Mouse (Mus musculus) layer of hippocampus, adult 8-10 months (tissue): Measurements from ENCODE around the gene Prickle3. TPM values are rescaled to one million over a fixed set of nuclear protein-coding genes. Genes with fewer than 3 reads are reported as not detected.
"Not testable (repeated sequence)": the region's sequence is repeated elsewhere in the genome, so short reads cannot be mapped to it uniquely, and the experiment has no call there.

Source experiments
- DNase-seq, 2 experiments: peaks; one replicate each; pipeline ENCODE4 v3.0.0; 2022; ENCODE audit warnings: low spot score in 2 of 2
- total RNA-seq, 4 experiments: library from RNA; stranded (reverse); gene quantifications; 2 replicates each; pipeline ENCODE4 v1.2.4; 2022

The Prickle3 gene
- total RNA-seq, 4 experiments from 2014 or later, result 0.70 to 2.3 (median 1.9) TPM

GRCm38 (mm10) chrX:7670921-7671623, 14.0 kb downstream of the Prickle3 start, which contains the start of gene Plp2:
Gene Plp2 (minus strand): TSS chrX:7671390.
- DNase-seq, result no peak

- DNase-seq, result no peak
These were observed 15.7 kb downstream of the Prickle3 start for GRCm38 (mm10) chrX:7672739-7673138.

GRCm38 (mm10) chrX:7673578-7674281, 16.7 kb downstream of the Prickle3 start:
- DNase-seq, result no peak

GRCm38 (mm10) chrX:7674284-7675000, 17.4 kb downstream of the Prickle3 start:
- DNase-seq, result no peak

- DNase-seq, result no peak
These were observed 17.9 kb downstream of the Prickle3 start for GRCm38 (mm10) chrX:7675001-7675380.

GRCm38 (mm10) chrX:7678986-7679385, 21.9 kb downstream of the Prickle3 start:
- DNase-seq, result no peak

GRCm38 (mm10) chrX:7679405-7680056, 22.5 kb downstream of the Prickle3 start:
- DNase-seq, result peak; percentile 56 to 84

- DNase-seq, result no peak
These were observed 23.0 kb downstream of the Prickle3 start for GRCm38 (mm10) chrX:7680057-7680412.

GRCm38 (mm10) chrX:7680864-7681263, 23.8 kb downstream of the Prickle3 start, which contains the start of gene Magix:
Gene Magix (minus strand): TSS chrX:7681251.
- no peak for DNase-seq

- DNase-seq, result no peak
These were observed 31.3 kb downstream of the Prickle3 start for GRCm38 (mm10) chrX:7688321-7688720.

- no peak for DNase-seq
These were observed 33.4 kb downstream of the Prickle3 start for GRCm38 (mm10) chrX:7690486-7690885.

- no peak for DNase-seq
These were observed 35.8 kb downstream of the Prickle3 start for GRCm38 (mm10) chrX:7692862-7693261.

- DNase-seq, result no peak
These were observed 39.5 kb downstream of the Prickle3 start for GRCm38 (mm10) chrX:7696520-7696919.

- peak; percentile 77 to 85 for DNase-seq
These were observed 39.9 kb downstream of the Prickle3 start, which contains the start of gene Gpkow for GRCm38 (mm10) chrX:7696954-7697381. Gene Gpkow (plus strand): TSS chrX:7697131.

- not testable (repeated sequence) for DNase-seq
These were observed 56.7 kb downstream of the Prickle3 start for GRCm38 (mm10) chrX:7713764-7714134.

GRCm38 (mm10) chrX:7714135-7714899, 57.3 kb downstream of the Prickle3 start, which contains the start of gene Wdr45:
Gene Wdr45 (plus strand): TSS chrX:7714333.
- peak; percentile 94 to 96 for DNase-seq

GRCm38 (mm10) chrX:7716058-7716457, 59.0 kb downstream of the Prickle3 start:
- not testable (repeated sequence) for DNase-seq
